In the genomic region with DNA sequence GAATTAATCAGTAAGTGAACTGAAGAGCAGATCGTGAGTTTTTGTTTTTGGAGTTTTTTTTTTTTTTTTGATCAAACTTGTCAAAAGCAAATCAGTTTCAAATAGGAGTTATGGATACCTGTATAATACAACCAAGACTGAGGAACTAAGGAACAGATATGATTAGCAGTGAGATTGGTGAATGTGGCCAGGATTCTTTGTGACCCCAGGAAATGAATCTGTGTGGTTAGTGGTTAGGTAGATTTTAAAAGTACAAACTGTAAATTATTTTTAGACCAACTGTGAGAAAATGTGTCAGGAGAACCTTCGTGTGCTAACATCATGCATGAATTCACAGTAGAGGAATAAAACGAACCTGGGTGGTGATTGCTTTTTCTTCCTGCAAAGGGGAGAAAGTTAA, we compare ENCODE assay signal across 21 mouse cellular contexts.
"Had no signal": no experiment of that assay in that cellular context is flagged by ENCODE, and none has a peak within 500 bp of the region (broad histone marks: within the 10 kb centered on the region; RNA-seq: fewer than 3 reads in every experiment).

No protein-coding gene starts in this region.

- DNase-seq: liver, postnatal 0 days; lung, adult 2 months; lung, postnatal 14 days; lung, postnatal 36 days; midbrain, embryonic 14.5 days; right cerebral cortex, postnatal 25 days; right cerebral cortex, postnatal 4 days; spleen, adult 18-20 months; thymus, adult 18-20 months; thymus, postnatal 14 days; thymus, postnatal 36 days had no signal

- H3K27ac ChIP-seq: liver, embryonic 15.5 days; lung, embryonic 15.5 days; macrophage; neural tube, embryonic 13.5 days; neural tube, embryonic 15.5 days had no signal

- H3K27me3 ChIP-seq: liver, embryonic 15.5 days; lung, embryonic 15.5 days; megakaryocyte, embryonic 14.5 days; neural tube, embryonic 13.5 days; neural tube, embryonic 15.5 days had no signal

- H3K4me1 ChIP-seq: liver, embryonic 15.5 days; lung, embryonic 15.5 days; megakaryocyte, embryonic 14.5 days; neural tube, embryonic 13.5 days; neural tube, embryonic 15.5 days had no signal

- H3K4me2 ChIP-seq: liver, embryonic 15.5 days; lung, embryonic 15.5 days; midbrain, embryonic 11.5 days; neural tube, embryonic 13.5 days; neural tube, embryonic 15.5 days had no signal

- H3K9me3 ChIP-seq: liver, embryonic 15.5 days; lung, embryonic 15.5 days; megakaryocyte, embryonic 14.5 days; neural tube, embryonic 13.5 days; neural tube, embryonic 15.5 days had no signal

- H3K4me3 ChIP-seq: liver, embryonic 15.5 days; lung, embryonic 15.5 days; megakaryocyte, embryonic 14.5 days; myocyte; neural tube, embryonic 13.5 days; neural tube, embryonic 15.5 days had no signal

- ATAC-seq: liver, postnatal 0 days; lung, postnatal 0 days; midbrain, embryonic 16.5 days had no signal

- H3K9ac ChIP-seq: liver, embryonic 15.5 days; liver, postnatal 0 days; lung, embryonic 15.5 days; neural tube, embryonic 13.5 days; neural tube, embryonic 15.5 days had no signal
